Mouse (Mus musculus) thymus, postnatal 4 days (tissue): ENCODE measurements around the gene Rreb1.
A peak's percentile ranks its signal among the peaks of the same experiment; 100 is the strongest.
"Not testable (repeated sequence)": the region's sequence is repeated elsewhere in the genome, so short reads cannot be mapped to it uniquely, and the experiment has no call there.

Experiments used
- DNase-seq: peaks from one replicate; pipeline ENCODE4 v3.0.0; 2021

Rreb1 gene

DNA sequence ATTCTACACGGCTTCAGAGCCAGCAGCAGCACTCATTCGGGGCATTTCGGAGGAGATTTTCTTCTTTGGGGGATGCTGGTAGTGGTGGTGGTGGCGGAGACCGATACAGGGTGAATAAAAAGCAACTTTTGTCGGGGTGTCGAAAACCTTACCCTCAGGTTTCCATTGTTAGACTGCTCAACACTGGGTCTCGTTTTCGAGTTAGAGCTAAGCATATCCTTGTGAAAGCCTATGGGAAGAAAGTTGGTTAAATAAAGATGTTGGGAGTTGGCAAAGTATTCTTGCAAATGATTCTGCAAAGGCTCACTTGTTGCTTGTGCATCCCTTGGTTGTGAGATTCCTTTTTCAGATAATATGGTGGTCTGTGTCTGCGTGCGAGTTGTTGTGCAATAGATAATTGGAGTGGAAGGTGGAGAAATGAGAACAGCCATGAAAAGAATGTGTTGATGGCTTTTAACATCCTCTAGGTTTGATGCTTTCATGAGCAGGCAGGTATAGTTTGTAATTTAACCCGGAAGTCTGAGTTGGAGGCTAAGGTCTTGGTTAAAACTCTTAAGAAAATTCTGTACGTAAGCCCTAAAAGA, 49.9 kb downstream of the Rreb1 start:
- DNase-seq = no peak

DNA sequence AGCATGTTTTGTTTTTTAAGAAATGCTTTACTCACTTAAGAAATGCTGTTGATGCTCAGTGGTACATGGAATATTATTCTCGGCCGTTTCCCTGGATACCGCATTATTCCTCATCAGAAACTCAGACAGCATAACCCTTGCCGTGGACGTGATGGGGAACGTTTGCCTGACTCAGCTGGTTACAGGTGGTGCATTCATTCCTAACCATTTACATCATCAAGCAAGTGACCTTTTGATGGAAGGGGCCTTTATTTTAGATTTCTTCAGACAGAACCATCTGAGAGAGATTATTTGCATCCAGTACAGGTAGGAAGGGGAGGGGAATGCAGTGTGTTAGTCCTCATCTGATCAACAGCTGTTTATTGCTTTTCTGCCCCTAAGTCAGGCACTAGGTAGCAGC, 50.7 kb downstream of the Rreb1 start:
- no peak for DNase-seq

GRCm38 (mm10) chr13:37830256-37830655, 52.1 kb downstream of the Rreb1 start:
- DNase-seq = no peak

DNA sequence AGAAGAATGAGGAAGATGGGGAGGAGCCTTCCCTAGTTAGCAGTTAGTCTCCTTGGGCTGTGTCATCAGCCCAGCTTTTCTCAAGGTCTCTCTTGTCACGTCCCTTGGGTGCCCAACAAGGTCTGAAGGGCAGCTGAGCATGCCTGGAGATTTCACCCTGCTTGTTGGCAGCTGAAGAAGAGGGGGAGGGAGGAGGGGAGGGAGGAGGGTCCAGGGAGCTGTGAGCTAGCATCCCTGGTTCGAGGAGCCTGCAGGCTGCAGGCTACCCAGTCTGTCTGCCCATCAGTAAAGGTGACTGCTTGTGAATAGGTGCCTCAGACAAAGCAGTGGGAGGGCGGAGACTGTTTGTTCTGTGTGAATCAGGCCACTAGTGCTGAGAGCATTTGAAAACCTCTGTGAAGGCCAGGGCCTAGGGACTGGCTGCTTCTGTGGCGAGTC, 52.7 kb downstream of the Rreb1 start:
- DNase-seq = peak; percentile 18

DNA sequence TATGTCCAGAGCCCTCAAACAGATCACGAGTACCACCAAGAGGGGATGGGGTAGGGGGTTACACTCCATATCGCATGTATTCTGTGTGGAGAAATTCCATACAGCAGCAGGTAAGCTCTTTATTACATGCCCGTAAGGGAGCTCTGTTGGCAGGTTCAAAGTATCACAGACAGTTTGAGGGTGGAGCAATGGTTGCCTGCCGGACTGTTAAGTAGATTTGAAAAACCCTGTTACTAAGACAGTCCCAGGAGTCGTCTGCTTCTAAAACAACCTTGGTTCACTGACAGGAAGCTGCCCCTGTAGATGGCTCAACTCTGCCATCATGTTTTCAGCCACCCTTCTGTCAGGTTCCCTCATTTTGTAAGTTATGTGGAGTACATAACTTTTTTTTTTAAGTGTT, 54.3 kb downstream of the Rreb1 start:
- no peak for DNase-seq

DNA sequence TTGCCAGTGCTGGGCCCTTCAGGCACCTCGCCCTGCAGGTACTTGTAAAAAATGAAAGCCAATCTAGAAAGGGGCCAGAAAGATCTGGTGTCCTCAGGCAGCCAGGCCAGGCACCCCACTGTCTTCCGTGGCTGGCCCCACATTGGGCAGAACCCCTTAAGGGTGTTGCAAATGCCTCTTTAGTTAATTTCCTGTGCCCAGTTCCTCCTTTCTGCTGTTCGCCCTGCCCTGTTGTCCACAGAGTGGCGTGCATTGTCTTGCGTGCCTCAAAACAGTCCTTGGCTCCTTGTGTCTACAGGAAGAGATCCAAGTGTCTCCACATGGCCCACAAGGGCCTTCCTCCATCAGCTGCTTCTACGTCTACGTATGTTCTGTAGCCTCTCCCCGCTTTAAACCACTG, 55.3 kb downstream of the Rreb1 start:
- DNase-seq = peak; percentile 12

DNA sequence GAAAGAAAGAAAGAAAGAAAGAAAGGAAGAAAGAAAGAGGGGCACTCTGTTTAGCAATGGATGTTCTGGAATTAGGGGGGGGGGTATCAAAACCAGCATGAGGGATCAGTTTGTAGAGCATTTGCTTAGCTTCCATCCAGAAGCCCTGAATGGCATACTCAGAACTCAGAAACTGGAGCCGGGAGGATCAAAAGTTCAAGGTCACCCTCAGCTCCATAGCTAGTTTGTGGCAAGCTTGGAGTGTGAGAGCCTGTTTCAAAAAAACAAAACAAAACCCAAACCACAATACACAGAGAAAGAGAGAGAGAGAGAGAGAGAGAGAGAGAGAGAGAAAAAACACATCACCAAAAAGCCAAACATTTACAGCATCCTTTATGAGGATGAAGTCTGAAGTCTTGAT, 57.1 kb downstream of the Rreb1 start:
- no peak for DNase-seq

DNA sequence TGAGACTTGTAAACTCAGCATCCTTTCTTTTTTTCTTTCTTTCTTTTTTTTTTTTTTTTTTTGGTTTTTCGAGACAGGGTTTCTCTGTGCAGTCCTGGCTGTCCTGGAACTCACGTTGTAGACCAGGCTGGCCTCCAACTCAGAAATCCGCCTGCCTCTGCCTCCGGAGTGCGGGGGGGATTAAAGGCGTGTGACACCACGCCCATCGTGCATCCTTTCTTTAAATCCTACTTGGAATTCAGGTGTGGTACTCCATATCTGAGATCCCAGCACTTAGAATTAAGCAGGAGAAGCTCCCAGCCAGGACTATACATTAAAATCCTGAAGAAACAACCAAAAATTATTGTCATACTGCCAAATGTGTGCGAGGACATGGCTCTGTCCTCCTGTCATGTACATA, 57.6 kb downstream of the Rreb1 start:
- DNase-seq = not testable (repeated sequence)

DNA sequence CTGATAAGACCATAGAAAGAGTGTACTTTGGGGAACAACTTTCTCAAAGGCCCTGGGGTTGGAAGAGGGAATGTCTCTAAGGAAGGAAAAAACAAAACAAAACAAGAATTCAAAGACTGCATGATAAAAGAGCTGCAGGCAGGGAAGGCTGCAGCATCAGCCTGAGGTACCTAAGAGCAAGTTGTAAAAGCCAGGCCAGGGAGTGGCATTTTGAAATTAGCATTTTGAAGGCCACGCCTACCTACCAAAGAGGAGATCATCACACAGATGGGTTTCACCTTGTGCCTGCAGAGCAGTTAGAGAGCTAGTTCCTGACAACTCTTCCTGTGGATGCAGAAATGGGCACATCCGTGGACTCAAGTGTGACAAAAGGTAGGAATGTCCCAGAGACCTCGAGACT, 59.2 kb downstream of the Rreb1 start:
- no peak for DNase-seq

DNA sequence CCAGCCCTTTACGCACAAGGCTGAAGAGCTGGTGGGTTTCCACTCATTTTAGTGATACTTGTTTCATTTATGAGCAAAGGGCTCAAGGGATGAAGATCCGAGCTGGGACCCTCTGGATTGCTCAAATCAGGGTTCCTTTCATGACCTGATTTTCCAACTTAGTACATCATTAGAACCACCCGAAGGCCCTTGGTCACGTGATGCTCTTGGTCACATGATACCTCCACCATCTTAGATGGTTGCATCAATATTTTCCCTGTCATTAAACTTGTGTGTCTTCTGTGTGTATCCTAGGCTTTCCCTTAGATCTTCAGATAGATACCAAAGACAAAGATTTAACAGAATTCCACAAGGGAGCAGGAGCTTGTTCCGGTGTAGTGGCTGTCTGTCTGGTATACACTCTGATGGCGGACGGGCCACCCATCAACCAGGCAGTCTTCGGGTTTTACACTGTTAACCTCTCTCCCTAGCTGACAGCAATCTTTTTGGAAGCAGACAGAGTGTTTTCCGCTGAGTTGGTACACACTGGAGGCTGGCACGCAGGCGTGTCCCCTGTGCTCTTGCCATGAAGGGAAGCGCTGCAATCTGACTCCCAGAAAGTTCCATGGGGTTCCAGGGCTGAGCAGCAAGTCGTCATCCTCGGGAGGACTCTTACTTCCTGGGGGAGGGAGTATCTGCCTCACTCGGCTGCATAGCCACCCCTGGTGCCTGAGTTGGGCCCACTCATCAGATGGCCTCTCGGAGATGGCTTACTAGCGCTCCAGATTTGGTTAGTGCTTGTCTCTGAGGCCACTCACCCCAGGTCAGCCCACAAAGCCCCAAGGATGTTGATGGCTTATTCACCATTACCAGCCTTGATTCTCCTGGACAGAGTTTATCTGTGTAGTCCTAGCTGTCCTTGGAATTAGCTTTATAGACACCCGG, 60.3 kb downstream of the Rreb1 start:
- no peak for DNase-seq

DNA sequence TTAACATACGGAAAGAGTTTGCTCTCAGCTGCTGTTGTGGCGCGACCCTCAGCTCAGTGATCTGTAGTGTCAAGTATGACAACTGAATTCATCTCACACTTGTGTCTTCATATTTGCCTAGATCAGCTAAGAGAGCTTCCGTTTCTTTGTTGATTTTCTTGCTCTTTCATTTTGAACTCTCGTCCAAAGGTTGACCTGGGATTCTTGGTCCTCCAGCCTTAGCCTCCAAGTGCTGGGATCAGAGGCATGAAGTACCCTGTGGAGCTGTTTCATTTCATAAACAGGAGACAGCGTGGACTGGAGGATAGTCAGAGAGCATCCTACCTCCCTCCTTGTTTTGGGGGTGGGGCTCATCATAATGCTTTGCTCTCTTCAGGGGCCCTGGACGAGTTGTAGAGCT, 65.0 kb downstream of the Rreb1 start:
- DNase-seq = no peak

DNA sequence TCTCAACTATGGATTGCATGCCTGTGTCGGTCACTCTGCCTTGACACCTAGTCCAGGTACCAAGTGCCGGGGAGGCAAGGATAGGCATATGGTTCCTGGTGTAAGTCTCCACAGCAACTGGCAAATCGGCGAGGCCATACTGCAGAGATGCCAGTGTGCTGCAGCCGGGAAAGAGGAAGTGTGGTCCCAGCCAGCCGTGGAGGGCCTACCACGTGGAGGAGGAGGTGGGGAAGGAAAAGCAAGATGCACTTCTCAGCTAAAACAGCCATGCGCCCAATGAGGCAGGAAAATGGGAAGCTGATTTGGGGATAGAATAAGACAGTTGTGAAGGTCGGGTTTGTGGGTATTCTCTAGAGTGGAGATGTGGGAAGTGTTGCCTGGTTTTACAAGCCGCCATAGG, 65.6 kb downstream of the Rreb1 start:
- no peak for DNase-seq

GRCm38 (mm10) chr13:37845156-37845555, 67.0 kb downstream of the Rreb1 start:
- no peak for DNase-seq

DNA sequence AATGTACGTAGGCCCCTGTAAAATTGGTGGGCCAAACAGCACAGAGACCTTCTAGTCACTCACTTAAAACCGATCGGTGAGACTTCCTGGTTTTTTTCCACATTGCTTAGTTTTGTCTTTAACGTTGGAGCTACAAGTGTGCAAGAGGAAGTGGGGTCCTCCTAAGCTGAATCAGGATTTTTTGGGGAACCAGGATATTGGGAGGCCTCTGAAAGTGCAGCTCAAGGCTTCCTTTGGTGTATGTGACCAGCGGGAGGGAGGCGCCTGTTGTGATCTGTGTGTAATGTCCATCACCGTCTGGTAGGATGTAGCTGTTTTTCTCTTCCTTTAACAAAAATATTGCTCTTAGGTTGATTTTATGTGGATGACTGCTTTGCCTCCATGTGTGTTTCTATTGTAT, 67.4 kb downstream of the Rreb1 start:
- no peak for DNase-seq

DNA sequence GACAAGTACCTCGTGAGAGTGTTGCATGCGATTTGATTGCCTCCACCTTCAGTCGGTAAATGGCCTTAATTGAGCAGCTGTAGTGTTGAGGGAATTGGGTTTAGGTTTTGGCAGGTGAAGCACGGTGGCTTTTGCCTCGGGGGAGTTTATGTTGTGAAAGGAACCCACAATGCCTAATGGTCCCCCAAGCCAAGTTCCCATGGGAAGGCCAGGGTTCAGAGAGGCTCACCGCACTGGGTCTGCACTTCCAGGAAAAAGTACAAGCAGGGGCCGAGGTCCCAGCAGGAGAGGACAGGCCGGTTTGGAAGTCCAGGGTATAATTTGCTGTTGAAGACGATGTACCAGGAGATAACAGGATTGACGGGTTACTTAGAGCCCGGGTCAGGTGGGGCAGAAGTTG, 68.3 kb downstream of the Rreb1 start:
- DNase-seq = no peak

DNA sequence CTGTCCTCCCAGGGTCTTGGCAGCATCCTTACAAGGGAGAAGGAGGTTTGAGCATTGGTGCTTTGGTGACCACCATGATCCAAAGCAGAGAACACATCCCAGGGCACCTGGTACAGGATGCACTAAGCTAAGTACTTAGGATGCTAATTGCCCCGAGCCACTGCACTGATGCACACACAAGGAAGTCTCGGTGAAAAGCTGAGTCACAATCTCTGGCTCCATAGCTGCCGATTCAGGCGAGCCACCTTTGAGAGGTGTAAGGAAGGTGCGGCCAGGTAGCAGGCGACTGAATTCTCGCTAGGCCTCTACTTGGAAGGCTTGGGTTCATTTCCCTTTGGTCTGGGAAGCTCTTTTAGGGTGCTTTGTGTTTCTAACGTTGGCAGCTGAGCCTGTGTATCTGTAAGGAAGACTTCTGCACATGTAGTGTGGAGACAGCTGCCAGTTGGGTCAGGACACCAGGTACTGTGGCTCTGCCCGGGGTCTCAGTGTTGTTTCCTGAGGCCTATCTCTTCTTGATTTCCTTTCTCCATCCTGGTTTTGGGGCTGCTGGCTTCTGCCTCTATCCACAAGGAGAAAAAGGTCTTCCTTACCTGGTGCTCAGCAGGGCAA, 68.9 kb downstream of the Rreb1 start:
- no peak for DNase-seq

GRCm38 (mm10) chr13:37847601-37848358, 69.6 kb downstream of the Rreb1 start:
- DNase-seq = no peak

DNA sequence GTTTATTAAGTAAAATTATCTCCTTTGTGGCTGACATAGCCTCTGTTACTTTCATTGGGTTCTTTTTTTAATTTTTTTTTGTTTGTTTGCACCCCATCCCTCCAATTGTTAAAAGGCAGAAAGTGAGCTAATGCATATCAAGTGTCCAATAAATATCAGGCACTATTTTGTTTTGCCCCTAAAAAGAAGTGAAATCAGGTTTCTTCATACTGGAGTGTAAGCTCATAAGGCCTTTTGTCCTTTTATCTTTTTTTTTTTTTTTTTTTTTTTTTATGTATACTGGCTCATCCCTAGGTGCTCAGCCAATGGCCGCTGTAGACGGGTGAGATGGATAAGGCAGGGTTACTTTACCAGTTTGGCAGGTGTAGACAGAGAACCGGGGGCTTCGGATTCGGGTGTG, 70.2 kb downstream of the Rreb1 start:
- DNase-seq = no peak

GRCm38 (mm10) chr13:37851617-37852016, 73.4 kb downstream of the Rreb1 start:
- DNase-seq = no peak

GRCm38 (mm10) chr13:37852850-37853249, 74.7 kb downstream of the Rreb1 start:
- DNase-seq = no peak

DNA sequence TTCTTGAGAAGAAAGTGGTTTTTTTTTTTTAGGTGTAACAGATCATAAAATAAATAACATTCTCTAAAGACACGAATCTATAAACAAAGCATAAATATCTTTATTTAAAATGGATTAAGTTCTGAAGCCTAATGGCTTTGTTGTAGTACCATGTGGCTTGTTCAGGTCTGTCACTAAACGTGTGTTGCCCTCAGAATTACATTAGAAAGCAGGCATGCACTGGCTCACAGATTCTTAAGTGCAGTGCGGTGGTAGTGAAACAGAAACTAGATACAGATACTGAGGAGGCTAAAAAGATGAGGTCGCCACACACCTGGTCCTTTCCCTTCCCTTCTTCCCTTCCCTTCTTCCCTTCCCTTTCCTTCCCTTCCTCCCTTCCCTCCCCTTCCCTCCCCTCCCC, 75.2 kb downstream of the Rreb1 start:
- DNase-seq = no peak

DNA sequence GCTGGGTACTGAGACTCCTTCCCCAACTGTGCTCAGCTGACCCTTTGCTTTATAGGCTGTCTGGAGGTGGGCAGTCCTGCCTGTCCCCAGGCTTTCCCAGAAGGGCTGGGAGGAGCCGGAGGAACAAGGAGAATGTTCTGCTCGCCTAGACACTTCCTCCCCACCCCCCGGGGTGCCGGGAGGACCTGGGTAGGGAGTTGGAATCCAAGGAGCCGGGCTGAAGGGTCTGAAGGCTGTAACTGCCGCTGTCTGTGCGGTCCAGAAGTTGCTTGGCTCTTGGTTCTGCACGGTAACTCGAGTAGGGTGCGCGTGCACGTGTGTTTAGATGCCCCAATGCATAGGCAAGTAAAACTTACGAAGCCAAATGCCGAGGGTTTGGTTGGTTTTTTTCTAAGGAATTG, 75.8 kb downstream of the Rreb1 start:
- peak; percentile 61 for DNase-seq

DNA sequence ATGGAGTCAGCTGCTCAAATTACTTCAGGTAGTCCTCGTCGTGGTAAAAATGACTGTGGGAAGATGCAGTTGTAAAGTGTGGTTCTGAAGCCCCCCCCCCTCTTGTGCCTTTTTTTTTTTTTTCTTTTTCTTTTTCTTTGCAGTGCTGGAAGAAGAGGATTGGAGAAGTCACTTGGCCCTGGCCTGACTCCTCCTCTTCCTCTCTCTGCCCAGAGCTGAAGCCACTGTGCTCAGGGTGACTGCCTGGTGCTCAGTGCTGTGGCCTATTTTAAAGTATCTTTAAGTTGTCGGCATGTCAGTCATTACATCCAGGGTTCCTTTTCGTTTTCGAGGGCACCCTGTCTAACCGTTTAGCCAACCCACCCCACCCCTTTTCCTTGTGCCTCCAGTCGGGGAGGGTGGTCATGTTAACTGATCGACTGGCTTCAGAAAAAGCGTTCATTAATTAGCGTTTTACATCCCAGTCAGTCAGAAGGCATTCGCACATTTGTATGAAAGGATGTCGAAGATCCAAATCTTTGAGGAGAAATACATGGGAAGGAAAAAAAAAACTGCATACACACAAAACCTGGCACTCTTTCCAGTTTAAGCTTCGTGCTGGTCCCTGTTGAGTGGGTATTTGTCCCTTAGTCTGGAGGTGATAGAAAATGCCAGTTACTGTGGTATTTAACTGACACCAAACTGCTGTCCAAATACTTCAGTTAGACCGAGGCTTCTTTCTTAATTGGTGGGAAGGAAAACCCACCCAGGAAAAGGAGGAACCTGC, 76.4 kb downstream of the Rreb1 start:
- DNase-seq = peak; percentile 47
